Mouse (Mus musculus): Measurements from ENCODE around the gene Sox1. TPM values are rescaled to one million over a fixed set of nuclear protein-coding genes. Genes with fewer than 3 reads are reported as not detected.

The Sox1 gene
- total RNA-seq, 1 experiment from 2014 or later = not detected

DNA sequence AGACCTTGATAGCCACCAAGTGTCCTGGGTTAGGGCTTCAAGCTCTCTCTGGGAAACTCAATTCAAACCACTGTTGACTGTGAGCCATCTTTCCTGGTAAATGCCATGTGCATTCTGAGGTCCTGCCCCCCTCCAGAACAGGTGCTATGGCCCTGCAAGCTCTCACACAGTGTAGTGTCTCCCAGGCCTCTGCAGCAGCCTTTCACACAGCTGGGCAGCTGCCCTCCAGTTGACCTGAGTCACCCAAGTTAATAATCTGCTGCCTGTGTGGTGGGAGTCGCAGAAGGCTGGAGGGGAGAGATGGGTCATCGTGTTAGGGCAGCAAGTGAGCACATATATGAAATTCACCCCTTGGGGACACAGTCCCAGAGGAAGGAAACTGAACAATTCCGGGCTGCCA is 14.9 kb downstream of the Sox1 start:
- ATAC-seq (replicated peaks; ENCODE audit: low read depth, poor library complexity, severe bottlenecking) = no peak

DNA sequence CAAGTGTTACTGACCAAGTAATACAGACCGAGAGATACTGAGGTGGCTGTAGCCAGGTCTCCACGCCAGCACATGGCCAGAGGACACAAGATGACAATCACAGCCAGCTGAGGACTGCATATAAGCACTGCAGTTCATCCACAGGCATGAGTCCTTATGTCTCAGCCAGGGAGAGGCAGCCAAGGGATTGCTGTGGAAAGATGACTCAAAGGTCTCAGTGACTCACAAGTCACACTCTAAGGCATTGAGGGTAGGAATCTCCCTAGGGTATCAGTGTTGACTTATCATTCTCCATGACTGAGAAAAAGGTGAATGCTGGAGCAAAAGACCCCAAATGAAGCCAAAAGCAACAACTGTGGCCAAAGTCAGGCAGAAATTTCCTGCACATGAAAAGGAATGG is 22.0 kb downstream of the Sox1 start:
- no peak for ATAC-seq (replicated peaks; ENCODE audit: low read depth, poor library complexity, severe bottlenecking)

DNA sequence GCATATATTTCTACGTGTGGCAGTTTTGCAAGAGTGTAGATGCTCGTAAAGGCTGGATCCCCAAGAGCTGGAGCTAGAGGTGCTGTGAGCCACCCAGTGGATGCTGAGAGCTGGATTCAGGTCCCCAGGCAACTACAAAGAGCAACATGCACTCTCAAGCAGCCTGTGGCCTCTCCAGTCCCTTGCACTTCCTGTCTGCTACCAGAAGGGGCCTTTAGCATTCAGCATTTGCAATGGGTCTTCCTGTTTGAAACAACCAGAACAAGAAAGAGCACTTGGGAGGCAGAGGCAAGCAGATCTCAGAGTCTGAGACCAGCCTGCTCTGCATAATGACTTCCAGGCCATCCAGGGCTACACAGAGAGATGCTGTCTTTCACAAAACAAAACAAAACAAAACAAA is 25.4 kb downstream of the Sox1 start:
- no peak for ATAC-seq (replicated peaks; ENCODE audit: low read depth, poor library complexity, severe bottlenecking)

DNA sequence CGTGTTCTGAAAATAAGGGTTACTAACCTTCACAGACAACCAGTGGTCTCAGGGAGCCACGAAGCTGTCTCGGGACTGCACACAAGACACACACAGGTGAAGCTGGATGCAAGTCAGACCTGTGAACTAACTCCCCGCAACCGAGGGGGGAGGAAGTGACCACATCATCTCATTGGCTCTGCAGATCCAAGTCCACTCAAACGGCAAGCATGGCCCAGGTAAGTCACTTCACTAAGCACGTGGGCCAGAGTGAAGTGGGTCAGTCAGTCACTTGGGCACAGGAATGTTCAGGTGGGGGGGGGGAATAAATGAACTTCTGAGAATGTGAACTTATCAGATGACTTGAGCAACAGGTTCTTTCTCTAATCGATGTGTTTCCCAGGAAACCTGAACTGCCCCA is 30.8 kb downstream of the Sox1 start:
- no peak for ATAC-seq (replicated peaks; ENCODE audit: low read depth, poor library complexity, severe bottlenecking)

DNA sequence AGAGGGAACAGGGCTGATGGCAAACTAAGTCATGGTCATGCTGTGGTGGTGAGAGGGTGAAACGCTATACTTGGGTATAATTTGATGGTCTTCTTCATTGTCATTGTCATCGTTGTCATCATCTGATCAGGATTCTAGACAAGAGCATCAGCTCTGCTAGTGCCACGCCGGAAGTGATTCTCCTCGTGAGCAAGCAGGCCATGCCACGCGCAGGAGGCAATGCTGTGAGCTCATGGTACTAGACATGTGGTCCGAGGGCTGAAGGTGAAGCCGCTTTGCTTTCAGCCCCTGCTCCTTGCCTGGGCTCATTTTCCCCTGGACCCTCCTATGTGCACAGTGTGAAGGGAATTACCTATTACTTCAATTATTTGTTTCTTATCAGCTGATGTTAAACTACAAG is 32.3 kb downstream of the Sox1 start:
- no peak for ATAC-seq (replicated peaks; ENCODE audit: low read depth, poor library complexity, severe bottlenecking)

DNA sequence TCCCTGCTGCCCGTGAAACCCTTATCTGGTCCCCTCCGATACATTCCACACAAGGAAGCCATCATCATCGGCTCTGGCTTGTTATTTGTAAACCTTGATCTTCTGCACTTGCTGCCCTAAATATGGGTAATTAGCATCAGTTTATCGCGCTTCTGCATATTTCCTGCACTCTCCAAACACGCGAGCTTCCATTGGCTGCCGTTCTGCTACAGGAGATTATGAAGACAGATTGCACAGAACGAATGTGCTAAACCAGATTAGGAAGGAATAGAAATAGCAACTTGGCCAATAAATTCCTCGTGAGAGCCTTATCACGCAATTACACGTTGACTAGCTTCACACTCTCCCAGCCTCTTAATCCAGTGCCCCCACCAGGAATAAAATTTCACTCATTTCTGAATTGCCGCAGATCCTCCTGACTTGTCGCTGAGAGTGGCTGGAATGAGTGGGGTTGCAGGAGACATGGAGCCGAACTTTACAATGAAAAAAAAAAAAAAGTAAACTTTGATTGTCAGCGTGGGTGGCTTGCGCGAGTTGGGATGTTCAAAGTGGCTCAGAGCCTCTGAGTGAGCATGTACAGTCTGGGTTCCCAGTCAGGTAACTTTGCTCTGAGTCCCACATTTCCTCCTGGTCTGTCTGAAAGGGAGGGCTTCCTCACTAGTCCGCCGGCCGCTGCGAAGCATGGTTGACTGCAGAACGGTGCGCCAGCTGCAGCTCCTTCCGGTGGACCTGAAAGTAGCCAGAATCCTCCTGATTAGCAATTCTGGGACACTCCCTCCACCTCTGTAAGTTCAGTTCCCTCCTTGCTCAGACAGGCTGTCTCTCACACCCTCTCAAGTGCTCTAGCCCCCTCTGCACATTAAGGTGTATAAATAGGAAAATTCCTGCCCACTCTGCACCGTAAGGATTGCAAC is 33.0 kb downstream of the Sox1 start:
- 0 out of 2 replicates have a peak, but pooled peaks have one; percentile 22 for ATAC-seq (replicated peaks; ENCODE audit: low read depth, poor library complexity, severe bottlenecking)

DNA sequence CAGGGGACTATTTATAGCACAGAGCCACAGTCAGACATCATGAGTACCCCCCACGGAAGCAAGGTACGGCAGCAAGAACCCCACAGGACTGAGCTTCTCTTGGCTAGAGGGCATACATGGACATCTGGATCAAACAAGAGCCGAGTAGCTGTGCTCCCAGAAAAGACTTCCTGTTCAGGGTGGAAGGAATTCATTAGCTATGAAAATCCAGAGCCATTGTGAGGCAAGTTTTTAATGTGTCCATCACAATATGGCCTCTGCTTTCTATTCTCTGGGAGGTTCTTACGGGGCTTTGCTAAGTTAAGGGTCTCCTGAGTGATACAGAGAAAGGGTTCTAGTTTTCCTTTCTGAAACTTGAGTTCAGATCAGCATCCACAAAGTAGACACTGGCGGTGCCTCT is 33.8 kb downstream of the Sox1 start:
- ATAC-seq (replicated peaks; ENCODE audit: low read depth, poor library complexity, severe bottlenecking) = no peak

DNA sequence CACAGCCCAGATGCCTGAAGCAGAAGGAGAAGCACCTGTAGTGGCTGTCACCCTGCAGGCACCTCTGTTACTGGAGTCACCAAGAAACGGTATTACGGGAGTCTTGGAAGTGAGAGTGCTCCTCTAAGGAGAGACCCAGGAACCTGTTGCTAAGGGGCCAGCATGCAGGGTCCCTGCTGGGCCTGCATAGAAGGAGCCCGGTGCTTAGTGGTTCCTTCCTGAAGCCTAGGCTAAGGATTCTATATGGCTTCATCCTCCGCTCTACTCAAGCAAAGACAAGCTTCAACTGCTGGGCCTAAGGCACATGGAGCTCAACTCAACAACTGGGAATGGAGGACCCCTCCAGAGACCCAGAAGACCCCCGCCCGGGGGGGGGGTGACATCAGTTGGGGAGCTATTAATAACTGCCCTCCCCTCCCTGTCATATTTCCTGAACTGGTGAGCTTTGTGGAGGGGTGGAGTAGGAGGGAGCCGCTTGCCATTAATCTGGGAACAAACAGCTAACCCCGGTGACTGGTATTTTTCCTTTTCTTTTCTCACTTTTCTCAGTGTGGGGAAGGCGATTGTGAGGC is 34.6 kb downstream of the Sox1 start:
- no peak for ATAC-seq (replicated peaks; ENCODE audit: low read depth, poor library complexity, severe bottlenecking)

DNA sequence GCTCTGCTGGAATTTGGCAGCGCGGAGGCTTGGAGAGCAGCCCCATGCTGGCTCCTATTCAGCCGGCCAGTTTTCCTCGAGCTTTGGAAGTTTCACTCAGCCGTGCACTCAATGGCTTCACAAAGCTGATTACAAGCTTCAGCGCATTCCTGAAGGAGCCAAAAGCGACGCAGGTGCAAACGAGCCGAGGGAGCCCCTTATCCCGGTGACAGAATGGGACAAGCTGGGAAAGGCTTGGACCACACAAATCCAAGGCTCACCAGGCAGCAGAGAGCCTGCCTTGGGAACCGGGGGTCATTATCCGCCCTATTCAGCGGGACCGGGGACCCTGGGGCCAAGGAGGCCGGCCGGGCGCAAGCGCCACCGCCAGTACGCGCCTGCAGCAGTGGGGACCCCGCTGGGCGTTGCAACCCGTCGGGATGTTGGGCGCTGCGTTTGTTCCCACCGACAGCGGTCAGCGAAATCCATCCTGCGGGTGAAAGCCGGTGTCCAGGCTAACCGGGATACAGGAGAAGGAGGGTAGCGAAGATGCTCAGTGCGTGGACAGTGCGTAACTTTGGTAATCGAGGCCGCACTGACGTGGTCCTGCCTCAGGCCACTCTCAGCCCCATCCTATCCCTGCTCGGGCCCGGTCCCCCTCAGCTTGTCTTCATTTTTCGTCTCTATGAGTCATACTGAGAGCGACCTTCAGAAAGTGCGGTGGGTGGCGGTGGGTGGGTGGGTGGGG is 35.2 kb downstream of the Sox1 start:
- ATAC-seq (replicated peaks; ENCODE audit: low read depth, poor library complexity, severe bottlenecking) = no peak

DNA sequence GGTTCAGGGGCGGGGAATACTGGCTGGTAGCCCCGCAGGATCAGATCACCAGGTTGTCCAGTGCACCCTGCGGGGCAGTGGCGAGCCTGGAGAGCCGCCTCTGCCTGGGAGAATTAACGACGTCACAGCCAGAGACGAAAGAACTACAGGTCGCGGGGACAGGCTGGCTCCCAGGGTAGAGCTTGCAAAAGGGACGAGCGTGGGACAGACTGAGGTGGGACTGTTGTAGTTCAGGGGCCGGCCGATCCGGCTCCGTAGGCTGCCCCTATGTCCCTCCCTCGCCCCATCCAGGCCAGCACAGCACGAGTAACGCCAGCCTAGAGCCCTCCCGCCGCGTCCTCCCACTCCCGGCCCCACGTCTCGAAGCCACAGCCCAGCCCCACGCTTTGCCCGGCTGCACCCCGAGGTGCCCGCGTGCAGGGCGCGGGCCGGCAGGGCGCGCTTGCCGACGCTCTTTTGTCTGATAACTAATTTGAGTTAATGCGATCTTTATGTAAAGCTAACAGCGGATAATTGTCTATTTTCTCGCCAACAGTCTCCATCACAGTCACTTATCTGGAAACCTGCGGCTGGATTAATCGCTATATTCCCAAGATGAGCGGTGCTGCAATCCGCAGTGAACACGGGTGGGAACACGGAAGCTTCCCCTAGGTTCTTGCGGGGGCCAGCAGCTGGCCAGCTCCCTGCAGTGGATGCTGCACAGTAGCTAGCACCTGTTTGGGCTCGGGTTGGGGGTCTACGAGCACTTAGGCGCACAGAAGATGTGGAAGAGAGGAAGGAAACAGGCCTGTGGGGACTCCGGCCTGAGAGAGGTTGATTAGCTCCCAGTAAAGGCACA is 36.0 kb downstream of the Sox1 start:
- no peak for ATAC-seq (replicated peaks; ENCODE audit: low read depth, poor library complexity, severe bottlenecking)

DNA sequence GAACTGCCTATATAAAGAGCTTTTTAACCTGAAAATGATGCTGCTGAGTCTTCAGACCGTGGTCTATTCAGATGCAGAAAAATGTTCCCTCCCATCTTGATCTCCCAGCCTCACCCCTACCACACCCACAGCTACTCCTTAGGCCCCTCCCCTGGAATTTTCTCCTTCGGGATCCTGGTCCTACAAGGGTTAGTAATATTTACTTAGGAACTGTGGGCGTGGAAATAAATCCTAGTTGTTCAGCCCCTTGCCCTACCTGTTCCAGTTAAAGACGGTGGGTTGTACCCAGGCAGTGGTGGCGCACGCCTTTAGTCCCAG is 36.6 kb downstream of the Sox1 start:
- no peak for ATAC-seq (replicated peaks; ENCODE audit: low read depth, poor library complexity, severe bottlenecking)

DNA sequence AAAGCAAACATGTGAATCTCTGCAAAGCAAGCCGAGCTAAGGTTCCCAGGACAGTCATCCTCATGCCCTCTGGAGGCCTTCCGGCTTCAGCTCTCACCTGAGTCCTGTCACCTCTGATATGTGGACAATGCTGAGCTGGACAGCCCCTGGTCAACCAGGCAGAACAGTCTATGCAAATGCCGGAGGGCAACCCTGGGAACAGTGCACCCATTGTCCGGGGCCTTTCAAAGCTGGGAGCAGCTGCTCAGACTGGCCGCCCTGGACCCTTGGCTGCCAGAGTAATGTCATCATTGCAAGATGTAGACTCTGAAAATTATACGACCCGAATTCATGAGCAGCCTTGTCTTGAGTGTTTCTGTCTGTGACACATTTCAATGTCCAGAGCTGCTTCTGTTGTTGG is 37.5 kb downstream of the Sox1 start:
- no peak for ATAC-seq (replicated peaks; ENCODE audit: low read depth, poor library complexity, severe bottlenecking)

DNA sequence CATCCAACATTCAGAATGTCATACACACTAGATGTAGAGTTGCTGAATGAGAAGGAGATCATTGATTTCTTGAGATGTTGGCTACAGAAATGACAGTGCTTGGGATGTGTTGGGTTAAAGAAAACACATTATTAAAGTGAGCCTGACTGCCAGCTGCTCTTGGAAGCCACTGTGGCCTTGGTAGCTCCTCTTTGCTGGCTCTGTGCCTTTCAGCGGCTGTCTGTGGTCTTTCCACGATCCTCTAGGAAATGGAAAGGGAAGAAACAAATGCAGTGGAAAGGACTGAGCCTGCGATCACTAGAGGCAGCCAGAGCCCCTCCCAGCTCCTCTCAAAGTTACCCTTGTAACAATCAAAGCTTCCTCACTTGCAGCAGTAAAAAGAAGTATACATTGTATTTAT is 39.7 kb downstream of the Sox1 start:
- no peak for ATAC-seq (replicated peaks; ENCODE audit: low read depth, poor library complexity, severe bottlenecking)

DNA sequence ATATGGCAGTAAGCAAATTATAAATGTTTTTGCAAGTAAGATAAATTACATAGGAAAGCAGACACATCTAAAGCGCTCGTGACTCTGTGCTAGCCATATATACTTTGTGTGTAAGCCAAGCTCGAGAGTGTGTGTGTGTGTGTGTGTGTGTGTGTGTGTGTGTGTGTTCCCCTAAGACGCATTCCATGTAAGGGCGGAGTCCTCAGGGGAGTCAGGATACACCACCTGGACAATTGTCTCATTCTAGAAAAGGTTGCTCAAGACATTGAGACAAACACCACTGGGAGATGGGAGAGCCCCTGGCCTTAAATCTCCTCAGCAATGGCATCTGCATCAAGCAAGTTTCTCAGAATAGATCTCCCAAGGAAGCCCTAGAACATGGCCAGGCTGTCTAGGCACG is 42.9 kb downstream of the Sox1 start:
- no peak for ATAC-seq (replicated peaks; ENCODE audit: low read depth, poor library complexity, severe bottlenecking)

DNA sequence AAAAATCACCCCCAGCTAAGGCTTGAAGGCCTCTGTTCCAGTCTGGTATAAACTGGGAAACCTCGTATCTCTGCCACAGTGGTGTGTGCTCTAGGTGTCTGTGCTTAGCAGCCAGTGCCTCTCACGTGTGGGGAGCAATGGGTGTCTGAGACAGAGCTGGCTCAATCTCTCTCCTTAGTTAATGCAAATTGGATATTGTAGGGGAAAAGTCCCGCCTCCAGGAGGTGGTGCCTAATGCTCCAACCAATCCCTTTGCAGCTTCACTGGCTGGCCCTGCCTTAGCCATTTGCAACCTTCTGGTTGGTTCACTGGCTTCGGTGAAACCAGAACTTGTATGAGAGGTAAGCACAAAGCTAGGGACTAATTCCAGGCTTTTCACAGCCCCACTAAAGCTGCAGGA is 43.9 kb downstream of the Sox1 start:
- no peak for ATAC-seq (replicated peaks; ENCODE audit: low read depth, poor library complexity, severe bottlenecking)

DNA sequence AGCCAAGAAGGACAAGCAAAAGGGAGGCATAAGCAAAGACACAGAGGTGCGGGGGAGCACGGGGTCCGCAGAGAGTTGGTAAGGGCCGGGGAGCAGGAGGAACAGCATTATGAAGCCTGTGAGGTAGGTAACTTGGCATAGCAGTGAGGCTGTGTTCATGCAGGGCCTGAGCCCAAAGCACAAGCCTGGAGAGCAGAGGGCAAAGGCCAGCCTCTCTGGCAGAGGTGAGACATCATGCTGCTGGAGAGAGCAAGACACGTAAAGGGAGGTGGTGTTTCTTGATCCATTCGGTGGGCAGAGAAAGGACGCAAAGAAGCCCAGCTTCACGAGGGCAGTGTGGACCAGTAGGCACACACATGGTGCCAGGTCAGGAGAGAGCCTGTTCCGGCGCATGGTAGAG is 44.8 kb downstream of the Sox1 start:
- no peak for ATAC-seq (replicated peaks; ENCODE audit: low read depth, poor library complexity, severe bottlenecking)

DNA sequence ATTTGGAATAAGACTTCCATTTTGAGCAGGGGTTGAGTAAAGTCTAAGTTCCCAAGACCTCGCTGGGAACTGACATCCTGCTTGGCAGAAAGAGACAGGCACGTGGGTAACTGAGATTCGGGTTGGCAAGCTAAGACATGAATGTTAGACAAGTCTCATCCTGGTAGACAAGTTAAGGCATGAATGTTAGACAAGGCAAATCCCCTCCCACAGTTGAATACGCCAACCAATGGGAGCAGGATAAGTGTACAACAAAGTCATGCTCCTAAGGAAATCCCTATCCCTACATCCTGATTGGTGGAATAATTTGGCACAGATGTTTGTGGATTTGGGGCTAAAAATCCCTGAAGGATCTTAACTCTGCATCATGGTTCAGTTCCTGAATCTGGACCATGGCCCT is 45.9 kb downstream of the Sox1 start:
- ATAC-seq (replicated peaks; ENCODE audit: low read depth, poor library complexity, severe bottlenecking) = no peak

DNA sequence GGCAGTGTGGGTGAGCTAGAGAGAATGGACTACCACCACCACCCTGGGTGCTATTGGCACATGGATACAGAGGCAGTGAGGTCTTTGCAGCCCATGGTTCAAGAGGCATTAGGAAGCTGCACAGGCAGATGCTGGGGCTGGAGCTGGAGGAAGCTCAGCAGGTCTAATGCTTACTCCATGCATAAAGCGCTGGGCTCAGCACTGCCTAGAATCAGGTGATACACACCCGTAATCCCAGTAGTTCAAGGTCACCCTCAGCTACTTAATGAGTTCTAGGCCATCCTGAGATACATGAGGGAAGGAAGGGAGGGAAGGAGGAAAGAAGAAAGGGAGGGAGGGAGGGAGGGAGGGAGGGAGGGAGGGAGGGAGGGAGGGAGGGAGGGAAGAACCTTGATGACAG is 50.2 kb downstream of the Sox1 start:
- no peak for ATAC-seq (replicated peaks; ENCODE audit: low read depth, poor library complexity, severe bottlenecking)

DNA sequence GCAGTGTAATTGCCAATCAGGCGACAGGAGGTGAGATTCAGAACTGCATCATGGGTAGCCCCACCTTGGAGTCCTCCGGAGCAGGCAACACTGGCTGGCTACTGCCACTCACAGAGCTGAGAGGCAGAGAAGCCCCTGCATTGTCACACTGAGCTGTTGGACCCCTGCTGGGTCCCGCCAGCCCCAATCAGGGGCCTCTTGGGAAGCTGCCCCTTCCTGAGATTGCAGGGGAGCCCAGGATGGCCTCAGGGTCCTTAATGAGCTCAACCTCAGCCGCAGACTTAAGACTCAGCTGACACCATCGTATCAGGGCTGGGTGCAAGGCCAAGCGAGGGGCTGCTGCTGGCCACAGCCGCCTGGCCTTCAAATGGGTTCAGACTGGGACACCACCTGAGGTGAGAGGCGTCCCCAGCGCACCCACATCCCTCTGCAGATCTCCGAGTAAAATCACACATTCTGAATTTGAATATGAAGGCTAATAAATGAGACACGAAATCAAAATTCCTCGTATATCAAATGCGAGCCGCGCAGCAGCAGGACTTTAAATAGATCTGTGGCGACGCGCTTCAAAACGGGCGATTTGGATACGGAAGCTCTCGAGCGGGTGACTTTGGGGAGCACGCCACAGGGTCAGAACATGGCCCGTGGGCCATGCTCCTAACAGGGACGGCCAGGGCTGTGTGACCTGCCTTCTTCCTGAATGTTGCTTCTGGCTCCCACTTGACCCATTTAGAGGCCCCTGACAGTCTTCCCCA is 51.0 kb downstream of the Sox1 start:
- ATAC-seq (replicated peaks; ENCODE audit: low read depth, poor library complexity, severe bottlenecking) = no peak

Data from common myeloid progenitor, adult 5-6 weeks (primary cell).